Mouse (Mus musculus): ENCODE data around the gene Sema6d.

GRCm38 (mm10) chr2:124071380-124071779, 18.4 kb upstream of the Sema6d start:
- no peak for TF ChIP-seq CTCF (conservative IDR thresholded peaks at IDR 0.05; ENCODE audit: insufficient read depth, insufficient read length, low read depth, low read length)
- TF ChIP-seq POLR2A (IDR thresholded peaks at IDR 0.05; ENCODE audit: low read depth, low read length): no peak
